Mouse (Mus musculus): Measurements from ENCODE around the gene Vps35l. TPM values are rescaled to one million over a fixed set of nuclear protein-coding genes. Genes with fewer than 3 reads are reported as not detected.

The Vps35l gene
- polyA plus RNA-seq, 1 experiment from 2014 or later: 67.0 TPM

GRCm38 (mm10) chr7:118798105-118798570 lies 58.1 kb downstream of the Vps35l start:
- no peaks in the 10 kb centered on the region for H3K27me3 ChIP-seq (ENCODE audit: control insufficient read depth, insufficient read depth, low read depth, low read length)
- WGBS: 82% methylated on average over 6 of the region's 6 CpGs
- H3K36me3 ChIP-seq (ENCODE audit: control insufficient read depth, insufficient read depth, low read length): peaks cover 14% of the 10 kb centered on the region
- H3K27ac ChIP-seq (ENCODE audit: low read length): no peak overlapping the region
- no peak overlapping the region for H3K4me3 ChIP-seq (ENCODE audit: low read length)
- no peaks in the 10 kb centered on the region for H3K9me3 ChIP-seq (ENCODE audit: control insufficient read depth, low read length)
- H3K9ac ChIP-seq (ENCODE audit: low read length): no peak overlapping the region
- H3K4me2 ChIP-seq (ENCODE audit: low read depth, low read length): no peak overlapping the region
- ATAC-seq (ENCODE audit: low read depth): no peak
- no peaks in the 10 kb centered on the region for H3K4me1 ChIP-seq (replicated peaks; ENCODE audit: control insufficient read depth, insufficient read depth, low read length)

GRCm38 (mm10) chr7:118800112-118800734 lies 60.2 kb downstream of the Vps35l start:
- Histone ChIP-seq H3K27me3 (ENCODE audit: control insufficient read depth, insufficient read depth, low read depth, low read length) (no peaks in the 10 kb centered on the region), H3K27ac (ENCODE audit: low read length) (no peak overlapping the region), H3K9ac (ENCODE audit: low read length) (no peak overlapping the region), H3K4me2 (ENCODE audit: low read depth, low read length) (no peak overlapping the region), H3K9me3 (ENCODE audit: control insufficient read depth, low read length) (no peaks in the 10 kb centered on the region), H3K4me1 (replicated peaks; ENCODE audit: control insufficient read depth, insufficient read depth, low read length) (no peaks in the 10 kb centered on the region), H3K36me3 (ENCODE audit: control insufficient read depth, insufficient read depth, low read length) (peaks cover 12% of the 10 kb centered on the region), H3K4me3 (ENCODE audit: low read length) (no peak overlapping the region)
- WGBS: 83% methylated on average over 15 of the region's 15 CpGs
- ATAC-seq (ENCODE audit: low read depth): no peak

DNA sequence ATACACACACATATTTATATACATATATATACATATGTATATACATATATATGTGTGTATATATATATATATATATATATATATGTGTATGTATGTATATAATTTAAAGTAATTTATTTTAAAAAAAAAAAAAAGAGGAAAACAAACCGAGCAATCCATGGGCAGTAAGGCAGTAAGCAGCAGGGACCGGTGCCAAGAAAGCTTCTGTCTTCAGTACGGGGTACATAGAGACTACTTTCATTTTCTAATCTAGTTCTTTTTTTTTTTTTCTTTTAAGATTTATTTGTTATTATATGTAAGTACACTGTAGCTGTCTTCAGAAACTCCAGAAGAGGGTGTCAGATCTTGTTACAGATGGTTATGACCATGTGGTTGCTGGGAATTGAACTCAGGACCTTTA lies 61.8 kb downstream of the Vps35l start:
- no peak overlapping the region for H3K4me3 ChIP-seq (ENCODE audit: low read length)
- no peaks in the 10 kb centered on the region for H3K27me3 ChIP-seq (ENCODE audit: control insufficient read depth, insufficient read depth, low read depth, low read length)
- peaks cover 12% of the 10 kb centered on the region for H3K36me3 ChIP-seq (ENCODE audit: control insufficient read depth, insufficient read depth, low read length)
- peaks cover 3% of the 10 kb centered on the region for H3K4me1 ChIP-seq (replicated peaks; ENCODE audit: control insufficient read depth, insufficient read depth, low read length)
- 76% methylated on average over 3 of the region's 3 CpGs for WGBS
- H3K9me3 ChIP-seq (ENCODE audit: control insufficient read depth, low read length): no peaks in the 10 kb centered on the region
- no peak for ATAC-seq (ENCODE audit: low read depth)
- H3K9ac ChIP-seq (ENCODE audit: low read length): no peak overlapping the region
- no peak overlapping the region for H3K27ac ChIP-seq (ENCODE audit: low read length)
- no peak overlapping the region for H3K4me2 ChIP-seq (ENCODE audit: low read depth, low read length)

DNA sequence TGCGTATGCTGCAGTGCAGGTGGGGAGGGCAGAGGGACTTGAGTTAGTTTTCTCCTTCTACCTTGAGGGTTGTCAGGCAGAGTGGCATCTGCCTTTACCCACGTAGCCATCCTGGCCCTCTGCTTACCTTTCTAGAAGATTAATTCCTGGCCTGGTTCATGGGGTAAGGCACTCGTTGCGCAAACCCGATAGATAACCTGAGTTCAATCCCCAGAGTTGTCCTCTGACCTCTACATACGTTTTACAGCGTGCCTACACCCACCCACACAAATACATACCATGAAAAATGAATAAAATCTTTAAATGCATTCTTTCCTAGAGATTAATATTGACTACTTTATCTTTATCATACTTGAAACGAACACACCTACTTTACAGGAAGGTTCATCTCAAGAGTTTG lies 63.4 kb downstream of the Vps35l start:
- Histone ChIP-seq H3K4me1 (replicated peaks; ENCODE audit: control insufficient read depth, insufficient read depth, low read length) (peaks cover 11% of the 10 kb centered on the region), H3K9me3 (ENCODE audit: control insufficient read depth, low read length) (no peaks in the 10 kb centered on the region), H3K4me2 (ENCODE audit: low read depth, low read length) (no peak overlapping the region), H3K27me3 (ENCODE audit: control insufficient read depth, insufficient read depth, low read depth, low read length) (no peaks in the 10 kb centered on the region), H3K4me3 (ENCODE audit: low read length) (no peak overlapping the region), H3K36me3 (ENCODE audit: control insufficient read depth, insufficient read depth, low read length) (peaks cover 10% of the 10 kb centered on the region), H3K27ac (ENCODE audit: low read length) (no peak overlapping the region), H3K9ac (ENCODE audit: low read length) (no peak overlapping the region)
- no peak for ATAC-seq (ENCODE audit: low read depth)
- 84% methylated on average over 8 of the region's 8 CpGs for WGBS

GRCm38 (mm10) chr7:118806631-118807411 lies 66.8 kb downstream of the Vps35l start:
- H3K4me2 ChIP-seq (ENCODE audit: low read depth, low read length): no peak overlapping the region

GRCm38 (mm10) chr7:118807899-118808298 lies 67.9 kb downstream of the Vps35l start:
- WGBS: 39% methylated on average over 8 of the region's 8 CpGs
- H3K27me3 ChIP-seq (ENCODE audit: control insufficient read depth, insufficient read depth, low read depth, low read length): no peaks in the 10 kb centered on the region
- ATAC-seq (ENCODE audit: low read depth): peak; percentile 82
- 0 out of 2 replicates have a peak overlapping the region, but pooled peaks have one; percentile 20 for H3K27ac ChIP-seq (ENCODE audit: low read length)
- peaks cover 4% of the 10 kb centered on the region; the same call in 1 of the 2 replicates for H3K36me3 ChIP-seq (ENCODE audit: control insufficient read depth, insufficient read depth, low read length)
- peaks cover 11% of the 10 kb centered on the region for H3K4me1 ChIP-seq (replicated peaks; ENCODE audit: control insufficient read depth, insufficient read depth, low read length)
- no peak overlapping the region for H3K4me2 ChIP-seq (ENCODE audit: low read depth, low read length)
- no peak overlapping the region for H3K4me3 ChIP-seq (ENCODE audit: low read length)
- H3K9ac ChIP-seq (ENCODE audit: low read length): no peak overlapping the region
- no peaks in the 10 kb centered on the region for H3K9me3 ChIP-seq (ENCODE audit: control insufficient read depth, low read length)

More at GRCm38 (mm10) chr7:118806631-118807411, 66.8 kb downstream of the Vps35l start:
- peaks cover 11% of the 10 kb centered on the region for H3K4me1 ChIP-seq (replicated peaks; ENCODE audit: control insufficient read depth, insufficient read depth, low read length)
- H3K36me3 ChIP-seq (ENCODE audit: control insufficient read depth, insufficient read depth, low read length): 0 out of 2 replicates have a peak, but pooled peaks cover 2% of the 10 kb centered on the region
- peak overlapping the region; percentile 20; the same call in 1 of the 2 replicates for H3K27ac ChIP-seq (ENCODE audit: low read length)
- no peaks in the 10 kb centered on the region for H3K27me3 ChIP-seq (ENCODE audit: control insufficient read depth, insufficient read depth, low read depth, low read length)
- ATAC-seq (ENCODE audit: low read depth): peak; percentile 49; the same call in 1 of the 2 replicates
- H3K4me3 ChIP-seq (ENCODE audit: low read length): no peak overlapping the region
- H3K9me3 ChIP-seq (ENCODE audit: control insufficient read depth, low read length): no peaks in the 10 kb centered on the region
- WGBS: 43% methylated on average over 16 of the region's 16 CpGs
- H3K9ac ChIP-seq (ENCODE audit: low read length): no peak overlapping the region

DNA sequence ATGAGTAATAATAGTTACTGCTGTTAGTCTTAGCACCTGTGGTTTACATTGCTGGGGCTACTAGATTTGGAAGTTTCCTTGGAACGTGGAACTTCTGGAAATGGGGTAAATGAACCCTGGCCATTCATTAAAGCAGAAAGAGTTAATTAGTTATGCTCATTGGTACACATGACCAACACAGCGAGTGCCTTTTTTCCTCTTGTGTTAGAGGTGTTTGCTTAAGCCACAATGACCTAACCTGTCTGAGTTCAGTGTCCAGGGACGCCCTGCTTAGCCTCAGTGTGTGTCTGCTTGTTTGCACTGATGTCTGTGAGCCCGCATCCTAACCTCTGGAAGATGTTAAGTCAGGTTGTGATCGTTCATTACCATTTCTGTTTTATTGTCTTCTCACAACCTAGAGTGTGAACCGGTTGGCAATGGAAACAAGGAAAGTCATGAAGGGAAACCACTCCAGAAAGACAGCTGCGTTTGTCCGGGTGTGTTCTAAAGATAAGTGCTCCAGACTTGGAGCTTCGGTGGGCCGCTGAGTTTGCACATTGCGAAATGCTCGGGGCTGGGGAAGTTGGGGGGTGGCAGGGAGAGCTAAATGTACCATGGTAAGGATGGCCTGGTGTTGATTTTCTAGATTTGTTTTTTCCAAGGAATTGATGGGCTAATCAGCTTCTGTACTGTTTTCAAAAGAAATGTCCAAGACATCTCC lies 71.5 kb downstream of the Vps35l start:
- WGBS: 52% methylated on average over 12 of the region's 12 CpGs
- peaks cover 7% of the 10 kb centered on the region for H3K36me3 ChIP-seq (ENCODE audit: control insufficient read depth, insufficient read depth, low read length)
- H3K9me3 ChIP-seq (ENCODE audit: control insufficient read depth, low read length): no peaks in the 10 kb centered on the region

GRCm38 (mm10) chr7:118813592-118813991 lies 73.6 kb downstream of the Vps35l start:
- Histone ChIP-seq H3K4me3 (ENCODE audit: low read length) (no peak overlapping the region), H3K4me1 (replicated peaks; ENCODE audit: control insufficient read depth, insufficient read depth, low read length) (no peaks in the 10 kb centered on the region; the same call in 1 of the 2 replicates), H3K27me3 (ENCODE audit: control insufficient read depth, insufficient read depth, low read depth, low read length) (no peaks in the 10 kb centered on the region), H3K9ac (ENCODE audit: low read length) (no peak overlapping the region), H3K9me3 (ENCODE audit: control insufficient read depth, low read length) (no peaks in the 10 kb centered on the region), H3K36me3 (ENCODE audit: control insufficient read depth, insufficient read depth, low read length) (peaks cover 7% of the 10 kb centered on the region), H3K4me2 (ENCODE audit: low read depth, low read length) (no peak overlapping the region), H3K27ac (ENCODE audit: low read length) (no peak overlapping the region)
- WGBS: 87% methylated on average over 4 of the region's 4 CpGs
- no peak for ATAC-seq (ENCODE audit: low read depth)

More for the DNA sequence above, 71.5 kb downstream of the Vps35l start:
- Histone ChIP-seq H3K4me1 (replicated peaks; ENCODE audit: control insufficient read depth, insufficient read depth, low read length) (peaks cover 11% of the 10 kb centered on the region), H3K4me3 (ENCODE audit: low read length) (no peak overlapping the region), H3K4me2 (ENCODE audit: low read depth, low read length) (no peak overlapping the region), H3K27ac (ENCODE audit: low read length) (no peak overlapping the region), H3K9ac (ENCODE audit: low read length) (no peak overlapping the region), H3K27me3 (ENCODE audit: control insufficient read depth, insufficient read depth, low read depth, low read length) (no peaks in the 10 kb centered on the region)
- ATAC-seq (ENCODE audit: low read depth): no peak

DNA sequence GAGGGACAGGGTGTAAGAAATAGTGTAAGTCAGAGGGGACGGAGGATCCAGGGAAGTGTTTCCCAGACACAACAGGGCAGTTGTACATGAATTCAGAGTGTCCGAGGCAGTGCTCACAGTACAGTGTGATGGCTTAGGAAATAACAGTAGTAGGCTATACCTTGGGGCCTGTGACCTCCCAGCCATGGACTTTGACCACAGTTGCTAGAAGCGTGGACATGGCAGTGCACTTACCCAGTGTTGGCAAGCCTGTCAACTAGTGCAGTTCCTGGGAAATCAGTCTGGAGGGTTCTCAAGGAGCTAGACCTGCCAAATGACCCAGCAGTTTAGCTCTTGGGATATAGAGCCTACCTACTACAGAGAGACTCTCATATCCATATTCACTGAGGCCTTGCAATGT lies 76.2 kb downstream of the Vps35l start:
- no peak overlapping the region for H3K27ac ChIP-seq (ENCODE audit: low read length)
- no peaks in the 10 kb centered on the region; the same call in 1 of the 2 replicates for H3K4me1 ChIP-seq (replicated peaks; ENCODE audit: control insufficient read depth, insufficient read depth, low read length)
- no peak for ATAC-seq (ENCODE audit: low read depth)
- no peaks in the 10 kb centered on the region for H3K9me3 ChIP-seq (ENCODE audit: control insufficient read depth, low read length)
- H3K9ac ChIP-seq (ENCODE audit: low read length): no peak overlapping the region
- H3K27me3 ChIP-seq (ENCODE audit: control insufficient read depth, insufficient read depth, low read depth, low read length): no peaks in the 10 kb centered on the region
- H3K4me2 ChIP-seq (ENCODE audit: low read depth, low read length): no peak overlapping the region
- WGBS: 90% methylated on average over 3 of the region's 3 CpGs
- peaks cover 7% of the 10 kb centered on the region for H3K36me3 ChIP-seq (ENCODE audit: control insufficient read depth, insufficient read depth, low read length)
- H3K4me3 ChIP-seq (ENCODE audit: low read length): no peak overlapping the region

Data from lung, embryonic 16.5 days (tissue).